Mouse (Mus musculus): ENCODE measurements at regions not wholly inside any gene's neighbourhood (a gene's known extent, or its start where the extent isn't known, plus 50 kb on each side); places are given as distances from the start of the nearest gene placed in this dataset.

DNA sequence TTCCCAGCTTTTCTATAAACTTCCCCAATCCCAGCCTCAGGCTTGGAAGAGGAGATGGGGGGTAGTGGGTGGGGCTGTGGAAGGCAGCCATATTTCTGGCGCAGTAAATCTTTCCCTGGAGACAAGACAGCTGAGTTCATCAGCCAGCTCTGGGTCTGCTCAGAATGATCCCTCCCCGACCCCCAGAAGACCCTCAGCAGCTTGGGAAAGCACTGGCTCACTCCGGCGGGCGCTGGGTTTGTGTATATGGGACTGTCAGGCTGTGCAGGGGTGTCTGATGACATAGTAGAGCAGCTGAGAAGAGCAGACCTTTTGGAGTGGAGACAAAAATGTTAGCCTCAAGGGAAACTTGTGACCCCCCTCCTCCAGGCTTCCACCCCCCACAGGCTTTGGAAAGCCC is 181.4 kb downstream of the Zfp36l1 start:
- no peak overlapping the region for H3K27ac ChIP-seq
- H3K4me3 ChIP-seq: no peak overlapping the region
- TF ChIP-seq CTCF (conservative IDR thresholded peaks at IDR 0.05): no peak
- no peak for DNase-seq (ENCODE audit: low spot score in 2 of 2)

DNA sequence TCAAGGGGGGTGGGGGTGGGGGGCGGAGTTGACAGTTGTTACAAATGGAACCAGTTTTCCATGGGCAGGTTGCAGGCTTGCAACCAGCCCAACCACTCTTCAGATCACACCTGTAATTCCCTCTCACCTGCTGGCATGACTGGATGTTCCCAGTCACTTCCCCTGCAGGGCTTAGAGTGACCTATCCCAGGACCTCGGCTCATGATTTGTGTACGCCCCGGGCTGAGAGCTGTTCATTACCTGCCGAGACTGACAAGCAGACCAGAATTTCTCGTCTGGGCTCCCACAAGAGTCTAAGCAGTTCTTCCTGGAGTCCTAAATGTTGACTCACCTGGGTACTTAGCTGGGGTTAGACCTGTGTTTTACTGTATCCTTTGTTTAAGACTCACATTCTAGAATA is 183.0 kb downstream of the Zfp36l1 start:
- Histone ChIP-seq H3K4me3 (no peak overlapping the region), H3K27ac (no peak overlapping the region)
- no peak for TF ChIP-seq CTCF (conservative IDR thresholded peaks at IDR 0.05)
- DNase-seq (ENCODE audit: low spot score in 2 of 2): no peak

DNA sequence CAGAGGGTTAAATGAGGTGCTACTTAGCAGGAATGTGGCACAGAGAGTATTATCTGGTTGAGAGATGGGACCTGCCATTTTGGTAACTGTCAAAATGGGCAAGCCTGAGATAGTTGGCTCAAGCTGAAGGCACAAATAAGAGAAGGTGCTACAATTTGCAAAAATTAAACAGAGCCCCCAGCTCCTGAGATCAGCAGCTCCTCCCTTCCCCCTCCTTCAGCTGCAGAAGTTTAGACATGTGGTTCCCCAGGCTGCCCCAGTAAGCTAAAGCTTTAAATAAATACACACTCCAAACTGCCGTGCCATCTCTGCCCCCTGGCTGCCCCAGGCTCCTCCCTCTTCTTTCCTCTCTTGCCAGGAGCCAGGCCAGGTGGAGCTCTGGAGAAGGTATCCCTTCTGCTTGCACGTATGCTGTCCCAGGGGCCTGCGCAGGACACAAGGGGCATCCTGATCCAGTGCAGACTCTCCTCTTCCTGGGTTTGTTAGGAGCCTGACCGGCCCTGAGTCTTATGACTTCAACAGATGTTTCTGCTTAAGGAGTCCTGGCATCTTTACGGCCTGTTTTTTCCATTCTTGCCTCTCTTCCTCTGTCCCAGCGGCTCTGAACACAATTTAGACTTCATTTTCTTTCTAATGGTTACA is 184.0 kb downstream of the Zfp36l1 start:
- DNase-seq (ENCODE audit: low spot score in 2 of 2): no peak
- no peak for TF ChIP-seq CTCF (conservative IDR thresholded peaks at IDR 0.05)
- Histone ChIP-seq H3K4me3 (no peak overlapping the region), H3K27ac (peak overlapping the region; percentile 29; the same call in 1 of the 2 replicates)

DNA sequence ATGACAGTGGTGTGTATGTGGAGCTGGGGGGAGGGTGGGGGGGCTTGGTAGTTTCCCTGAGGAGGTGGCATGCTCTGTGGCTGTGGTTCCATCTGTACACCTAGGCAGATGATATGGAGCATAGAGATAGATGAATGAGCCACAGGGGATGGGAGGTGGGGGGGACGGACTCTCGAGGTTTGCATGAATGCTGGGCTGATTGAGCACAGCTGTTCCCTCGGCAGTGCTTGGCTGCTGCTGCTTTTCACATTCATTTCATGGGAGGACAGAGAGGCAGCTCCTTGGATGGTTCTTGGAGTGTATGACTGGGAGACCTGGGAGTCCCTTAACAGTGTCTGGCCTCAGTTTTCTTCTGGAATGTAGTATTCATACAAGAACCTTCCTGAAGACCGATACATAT is 184.5 kb downstream of the Zfp36l1 start:
- no peak for TF ChIP-seq CTCF (conservative IDR thresholded peaks at IDR 0.05)
- Histone ChIP-seq H3K27ac (no peak overlapping the region), H3K4me3 (no peak overlapping the region)
- no peak for DNase-seq (ENCODE audit: low spot score in 2 of 2)

DNA sequence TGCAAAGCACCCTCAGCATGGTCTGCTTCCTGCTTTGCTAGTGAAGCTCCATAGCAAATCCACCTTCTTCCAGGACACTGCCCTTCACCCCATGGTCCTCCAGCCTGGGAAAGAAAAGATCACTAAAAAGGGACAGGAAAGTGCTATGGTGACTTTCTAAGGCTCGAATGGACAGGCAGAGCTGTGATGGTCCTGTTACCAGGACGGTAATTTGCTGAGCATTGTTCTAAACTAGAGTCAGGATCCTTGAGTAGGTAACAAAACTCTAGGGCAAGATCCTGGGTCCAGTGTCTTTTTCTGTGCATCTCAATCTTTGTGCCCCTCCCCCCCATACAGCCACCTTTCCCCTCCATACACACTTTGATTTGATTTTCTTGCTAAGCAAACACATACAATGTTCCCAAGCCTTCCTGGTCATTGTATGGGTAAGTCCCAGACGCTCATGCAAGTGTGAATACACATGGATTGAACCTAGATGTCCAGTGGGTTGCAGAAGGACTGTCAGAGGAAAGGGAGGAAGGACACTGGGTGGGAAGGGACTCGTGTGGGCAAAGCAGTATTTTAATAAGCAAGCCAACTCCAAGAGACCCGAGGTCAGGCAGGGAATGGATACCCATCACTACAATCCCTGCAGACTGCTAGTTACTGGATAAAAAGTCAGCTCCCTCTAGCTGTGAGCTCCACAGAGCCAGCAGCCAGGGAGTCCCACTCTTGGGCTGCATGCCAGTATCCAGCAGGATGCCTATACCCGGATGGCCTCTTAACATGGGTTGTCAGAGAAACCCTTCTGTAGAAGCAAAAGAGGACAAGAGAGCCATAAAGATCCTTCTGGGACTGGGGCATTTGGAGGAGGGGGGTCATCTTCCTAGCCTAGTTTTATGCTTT is 186.9 kb downstream of the Zfp36l1 start:
- Histone ChIP-seq H3K27ac (peak overlapping the region; percentile 94), H3K4me3 (no peak overlapping the region; the same call in 1 of the 2 replicates)
- TF ChIP-seq CTCF (conservative IDR thresholded peaks at IDR 0.05): peak; percentile 67
- DNase-seq (ENCODE audit: low spot score in 2 of 2): peak; percentile 48 to 53

DNA sequence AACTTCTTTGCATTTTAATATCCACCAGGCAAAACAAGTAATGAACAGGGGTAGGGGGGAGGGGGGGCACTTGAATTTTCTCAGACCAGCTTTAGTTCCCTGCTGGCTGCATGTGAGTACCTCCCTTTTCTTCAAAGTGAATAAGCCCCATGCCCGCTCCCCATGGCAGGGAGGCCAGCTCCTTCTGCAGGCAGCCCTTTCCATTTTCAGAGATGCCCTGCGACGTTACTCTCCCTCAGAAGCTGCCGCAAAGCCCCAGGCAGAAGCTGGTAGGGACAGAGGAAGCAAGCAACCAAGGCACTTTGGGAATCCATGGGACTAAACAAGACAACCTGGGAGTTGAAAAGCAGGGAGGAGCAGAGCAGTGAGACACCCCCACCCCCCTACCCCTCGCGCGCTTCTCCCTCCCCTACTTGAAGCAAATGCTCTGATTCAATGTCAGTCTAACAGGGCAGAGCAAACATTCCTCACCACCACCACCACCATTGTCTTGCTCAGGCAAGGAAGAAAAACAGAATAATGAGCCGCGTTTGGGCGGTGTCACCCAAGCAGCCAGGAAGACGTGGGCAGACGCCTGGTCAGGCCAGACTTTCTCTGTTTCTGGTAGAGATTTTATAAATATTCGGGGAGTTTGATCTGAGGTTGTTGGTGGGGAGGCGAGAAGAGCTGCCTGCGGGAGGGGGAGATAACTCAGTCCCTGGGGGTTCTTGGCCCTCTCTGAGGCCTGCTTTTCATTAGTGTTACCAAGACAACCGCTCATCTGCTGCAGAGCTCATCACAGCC is 187.7 kb downstream of the Zfp36l1 start:
- H3K27ac ChIP-seq: peak overlapping the region; percentile 94
- DNase-seq (ENCODE audit: low spot score in 2 of 2): peak; percentile 64 to 88
- peak overlapping the region; percentile 25; the same call in 1 of the 2 replicates for H3K4me3 ChIP-seq
- TF ChIP-seq CTCF (conservative IDR thresholded peaks at IDR 0.05): no peak

DNA sequence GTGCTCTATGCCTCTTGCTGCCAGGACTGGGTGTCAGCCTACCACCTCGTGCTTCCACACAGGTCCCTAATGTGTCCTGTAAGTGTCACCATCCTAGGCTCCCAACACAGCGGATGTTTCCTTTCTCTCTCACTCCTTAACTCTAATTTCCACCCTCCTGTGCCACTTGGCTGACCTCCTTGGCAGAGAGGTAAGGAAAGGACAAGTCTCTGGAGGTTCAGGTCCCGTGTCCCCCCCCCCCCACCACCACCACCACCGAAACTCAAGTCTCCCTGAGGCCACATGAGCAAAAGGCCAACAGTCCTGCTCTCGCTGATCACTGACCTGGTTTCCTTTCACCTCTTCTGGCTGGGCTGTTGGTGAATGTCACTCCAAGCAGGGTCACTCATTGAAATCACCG is 189.0 kb downstream of the Zfp36l1 start:
- no peak for TF ChIP-seq CTCF (conservative IDR thresholded peaks at IDR 0.05)
- no peak overlapping the region for H3K4me3 ChIP-seq
- no peak for DNase-seq (ENCODE audit: low spot score in 2 of 2)
- H3K27ac ChIP-seq: peak overlapping the region; percentile 94; the same call in 1 of the 2 replicates

DNA sequence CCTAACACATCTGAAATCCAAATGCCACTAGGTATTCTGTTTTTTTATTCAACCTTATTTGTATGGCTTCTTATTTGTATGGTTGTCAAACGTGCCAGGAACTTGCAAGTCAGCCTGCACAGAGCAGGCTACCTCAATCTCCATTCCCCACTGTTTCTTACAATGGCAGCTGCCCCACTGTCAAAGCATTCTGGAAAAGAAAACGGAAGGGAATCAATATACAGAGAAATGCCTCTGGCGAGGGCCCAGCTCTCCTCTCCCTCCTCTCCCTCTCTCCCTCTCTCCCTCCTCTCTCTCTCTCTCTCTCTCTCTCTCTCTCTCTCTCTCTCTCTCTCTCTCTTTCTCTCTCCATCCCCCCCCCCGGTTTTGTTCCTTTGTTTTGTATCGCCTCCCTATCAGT is 191.0 kb downstream of the Zfp36l1 start:
- no peak for DNase-seq (ENCODE audit: low spot score in 2 of 2)
- Histone ChIP-seq H3K4me3 (no peak overlapping the region), H3K27ac (no peak overlapping the region)
- TF ChIP-seq CTCF (conservative IDR thresholded peaks at IDR 0.05): no peak

DNA sequence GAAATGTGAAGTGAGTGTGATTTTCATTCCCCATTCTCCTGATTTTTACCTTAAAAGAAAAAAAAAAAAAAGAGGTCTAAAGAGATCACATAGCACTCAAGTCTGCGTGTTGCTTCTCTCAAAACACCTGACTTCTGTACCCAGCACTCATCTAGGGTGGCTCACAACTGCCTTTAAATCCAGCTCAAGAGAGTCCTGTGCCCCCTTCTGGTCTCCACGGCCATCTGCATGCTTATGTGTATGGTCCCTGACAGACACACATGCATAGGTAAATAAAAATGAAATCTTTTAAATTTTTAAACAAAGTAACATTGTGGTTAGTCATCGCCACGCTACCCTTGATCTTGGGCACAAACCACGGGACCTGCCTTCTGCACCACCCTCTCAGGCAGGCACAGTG is 193.8 kb downstream of the Zfp36l1 start:
- no peak overlapping the region for H3K4me3 ChIP-seq
- peak; percentile 49 for TF ChIP-seq CTCF (conservative IDR thresholded peaks at IDR 0.05)
- H3K27ac ChIP-seq: no peak overlapping the region
- no peak for DNase-seq (ENCODE audit: low spot score in 2 of 2)

DNA sequence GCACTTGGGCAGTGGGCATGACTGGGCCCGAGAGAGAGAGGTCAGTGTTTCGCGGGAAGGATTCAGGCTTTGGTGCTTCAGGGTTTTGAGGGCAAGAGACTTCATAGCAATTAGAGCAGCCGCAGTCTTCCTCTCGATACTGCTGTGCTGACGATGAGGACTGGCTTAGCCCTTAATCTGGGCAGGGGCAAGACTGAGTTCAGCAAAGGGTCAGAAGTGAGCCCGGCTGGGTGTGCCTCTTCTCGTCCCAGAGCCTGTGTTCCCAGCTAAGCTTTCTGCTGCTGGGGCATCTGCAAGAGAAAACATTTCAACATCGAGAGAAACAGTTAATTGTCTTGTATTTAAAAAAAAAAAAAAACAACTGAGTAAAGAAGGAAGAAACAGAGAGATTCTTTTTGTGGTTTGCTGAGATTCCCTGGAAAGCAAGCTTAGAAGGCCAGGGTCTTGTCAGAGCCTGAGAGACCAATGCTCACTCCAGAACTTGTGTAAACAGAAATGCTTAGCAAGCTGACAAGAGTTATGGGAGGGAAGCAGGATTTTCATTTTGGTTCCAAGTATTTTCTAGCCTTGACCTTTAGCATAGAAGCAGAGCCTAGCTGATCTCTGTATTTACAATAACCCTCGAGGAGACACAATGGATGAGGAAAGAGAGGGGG is 195.1 kb downstream of the Zfp36l1 start:
- no peak for DNase-seq (ENCODE audit: low spot score in 2 of 2)
- Histone ChIP-seq H3K27ac (peak overlapping the region; percentile 32; the same call in 1 of the 2 replicates), H3K4me3 (no peak overlapping the region)
- TF ChIP-seq CTCF (conservative IDR thresholded peaks at IDR 0.05): no peak

DNA sequence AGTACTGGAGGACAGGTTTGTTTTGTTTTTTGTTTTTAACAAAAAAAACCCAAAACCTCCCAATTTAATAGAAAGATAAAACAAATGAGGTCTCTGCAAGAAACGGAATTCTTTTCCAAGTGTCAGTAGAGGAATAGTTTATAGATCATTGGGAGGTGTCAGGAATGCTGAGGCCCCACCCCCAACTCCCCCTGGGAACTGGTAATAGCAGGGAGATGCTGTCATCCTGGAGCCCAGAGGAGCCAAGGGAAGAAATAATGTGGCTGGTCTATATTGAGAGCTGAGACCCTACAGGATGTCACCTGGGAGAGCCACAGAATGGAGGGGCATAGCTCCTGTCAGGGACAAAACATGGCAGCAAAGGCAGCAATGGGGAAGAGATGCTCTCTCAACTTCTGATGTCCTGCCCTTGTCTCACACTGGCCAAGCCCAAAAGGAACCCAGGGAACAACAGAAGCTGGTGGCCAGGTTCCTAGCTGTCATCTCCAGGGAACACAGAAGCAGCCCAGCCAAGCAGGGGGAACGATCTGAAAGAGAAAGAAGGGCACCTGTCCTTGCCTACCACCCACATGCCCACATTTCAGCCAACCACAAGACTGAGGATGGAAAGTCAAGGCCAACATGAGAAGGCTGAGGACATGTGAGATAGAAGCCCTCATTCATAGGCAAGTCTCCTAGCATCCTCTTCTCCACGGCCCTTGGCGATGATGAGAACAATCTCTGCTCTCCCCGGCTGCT is 195.7 kb downstream of the Zfp36l1 start:
- Histone ChIP-seq H3K27ac (peak overlapping the region; percentile 32; the same call in 1 of the 2 replicates), H3K4me3 (no peak overlapping the region)
- DNase-seq (ENCODE audit: low spot score in 2 of 2): no peak
- TF ChIP-seq CTCF (conservative IDR thresholded peaks at IDR 0.05): no peak

DNA sequence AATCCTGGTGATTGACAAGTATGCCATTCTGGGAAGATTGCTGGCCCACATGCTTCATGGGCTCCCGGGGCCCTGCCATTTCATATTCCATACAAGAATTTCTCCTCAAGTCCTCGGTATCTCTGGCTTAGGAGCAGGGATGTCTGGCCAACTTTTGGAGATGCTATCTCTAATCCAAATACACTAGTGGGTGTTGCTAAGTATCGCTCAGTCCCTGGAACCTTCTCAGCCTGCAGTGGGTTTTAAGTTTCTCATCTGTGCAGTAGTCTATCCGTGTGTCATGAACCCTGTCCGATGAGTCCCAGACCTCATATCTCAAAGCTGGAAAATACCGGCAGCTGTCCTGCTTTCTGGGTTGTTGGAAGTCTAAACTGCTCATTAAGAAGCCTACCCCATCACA is 198.9 kb downstream of the Zfp36l1 start:
- no peak for DNase-seq (ENCODE audit: low spot score in 2 of 2)
- Histone ChIP-seq H3K27ac (no peak overlapping the region), H3K4me3 (no peak overlapping the region)
- no peak for TF ChIP-seq CTCF (conservative IDR thresholded peaks at IDR 0.05)

Data from layer of hippocampus, adult 2 months (tissue).